Mouse (Mus musculus): ENCODE measurements at regions not wholly inside any gene's neighbourhood (a gene's known extent, or its start where the extent isn't known, plus 50 kb on each side); places are given as distances from the start of the nearest gene placed in this dataset.
"Not testable (repeated sequence)": the region's sequence is repeated elsewhere in the genome, so short reads cannot be mapped to it uniquely, and the experiment has no call there.

GRCm38 (mm10) chr3:21728019-21728418 is 348.4 kb upstream of the Tbl1xr1 start:
- Histone ChIP-seq H3K4me3 (ENCODE audit: control insufficient read depth in 1 of 2, insufficient read depth in 1 of 2, low read depth in 2 of 2, low read length in 2 of 2) (no peak overlapping the region), H3K27ac (ENCODE audit: control insufficient read depth, low read depth, low read length) (no peak overlapping the region), H3K9me3 (replicated peaks; ENCODE audit: insufficient read depth, low read length) (no peaks in the 10 kb centered on the region), H3K79me2 (ENCODE audit: control insufficient read depth, insufficient read depth, low read length, poor library complexity) (no peaks in the 10 kb centered on the region), H3K27me3 (ENCODE audit: control insufficient read depth in 1 of 2, insufficient read depth in 2 of 2, low read length in 2 of 2) (no peaks in the 10 kb centered on the region), H3K4me1 (ENCODE audit: control insufficient read depth in 1 of 2, insufficient read depth in 2 of 2, low read length in 2 of 2) (no peaks in the 10 kb centered on the region), H3K36me3 (ENCODE audit: control insufficient read depth in 1 of 2, insufficient read depth in 2 of 2, low read length in 2 of 2) (no peaks in the 10 kb centered on the region), H3K9ac (ENCODE audit: control insufficient read depth, low read depth, low read length, poor library complexity, severe bottlenecking) (no peak overlapping the region)
- no peak for DNase-seq (ENCODE audit: low read depth, low spot score)
- TF ChIP-seq TAL1 (IDR thresholded peaks at IDR 0.05; ENCODE audit: low read length), result no peak
- no peak for TF ChIP-seq MAX (IDR thresholded peaks at IDR 0.05; ENCODE audit: low read length)
- no peak for TF ChIP-seq POLR2A (IDR thresholded peaks at IDR 0.05; ENCODE audit: control insufficient read depth in 1 of 2, insufficient read depth in 1 of 2, low read depth in 1 of 2, low read length in 2 of 2, poor library complexity in 1 of 2)
- no peak for TF ChIP-seq ZNF384 (IDR thresholded peaks at IDR 0.05; ENCODE audit: low read depth, low read length)
- TF ChIP-seq HCFC1 (IDR thresholded peaks at IDR 0.05; ENCODE audit: low read depth, low read length), result no peak
- TF ChIP-seq MAFK (IDR thresholded peaks at IDR 0.05; ENCODE audit: borderline replicate concordance, low read depth, low read length), result no peak

GRCm38 (mm10) chr3:21729328-21729727 is 347.1 kb upstream of the Tbl1xr1 start:
- TF ChIP-seq USF2 (IDR thresholded peaks at IDR 0.05; ENCODE audit: borderline replicate concordance in 1 of 2, insufficient read depth in 1 of 2, low read depth in 1 of 2, low read length in 2 of 2), result no peak
- no peak for TF ChIP-seq E2F4 (IDR thresholded peaks at IDR 0.05; ENCODE audit: borderline replicate concordance, low read depth, low read length)
- no peak for TF ChIP-seq MEF2A (IDR thresholded peaks at IDR 0.05; ENCODE audit: extremely low read depth, insufficient replicate concordance, low read depth, low read length, poor library complexity, severe bottlenecking)
- TF ChIP-seq NELFE (IDR thresholded peaks at IDR 0.05; ENCODE audit: low read depth, low read length), result no peak
- TF ChIP-seq ZMIZ1 (IDR thresholded peaks at IDR 0.05; ENCODE audit: low read depth, low read length), result no peak
- no peaks in the 10 kb centered on the region for H3K9me3 ChIP-seq (replicated peaks; ENCODE audit: insufficient read depth, low read length)
- H3K36me3 ChIP-seq (ENCODE audit: control insufficient read depth in 1 of 2, insufficient read depth in 2 of 2, low read length in 2 of 2), result no peaks in the 10 kb centered on the region
- no peak overlapping the region for H3K27ac ChIP-seq (ENCODE audit: control insufficient read depth, low read depth, low read length)
- no peak overlapping the region for H3K4me3 ChIP-seq (ENCODE audit: control insufficient read depth in 1 of 2, insufficient read depth in 1 of 2, low read depth in 2 of 2, low read length in 2 of 2)
- DNase-seq (ENCODE audit: low read depth, low spot score), result no peak
- H3K27me3 ChIP-seq (ENCODE audit: control insufficient read depth in 1 of 2, insufficient read depth in 2 of 2, low read length in 2 of 2), result no peaks in the 10 kb centered on the region
- H3K79me2 ChIP-seq (ENCODE audit: control insufficient read depth, insufficient read depth, low read length, poor library complexity), result no peaks in the 10 kb centered on the region
- no peaks in the 10 kb centered on the region for H3K4me1 ChIP-seq (ENCODE audit: control insufficient read depth in 1 of 2, insufficient read depth in 2 of 2, low read length in 2 of 2)
- H3K9ac ChIP-seq (ENCODE audit: control insufficient read depth, low read depth, low read length, poor library complexity, severe bottlenecking), result no peak overlapping the region

GRCm38 (mm10) chr3:21735688-21736087 is 340.8 kb upstream of the Tbl1xr1 start:
- not testable (repeated sequence) for H3K4me1 ChIP-seq (ENCODE audit: control insufficient read depth in 1 of 2, insufficient read depth in 2 of 2, low read length in 2 of 2); H3K27me3 ChIP-seq (ENCODE audit: control insufficient read depth in 1 of 2, insufficient read depth in 2 of 2, low read length in 2 of 2); H3K79me2 ChIP-seq (ENCODE audit: control insufficient read depth, insufficient read depth, low read length, poor library complexity); H3K9me3 ChIP-seq (replicated peaks; ENCODE audit: insufficient read depth, low read length); H3K4me3 ChIP-seq (ENCODE audit: control insufficient read depth in 1 of 2, insufficient read depth in 1 of 2, low read depth in 2 of 2, low read length in 2 of 2); H3K9ac ChIP-seq (ENCODE audit: control insufficient read depth, low read depth, low read length, poor library complexity, severe bottlenecking); H3K36me3 ChIP-seq (ENCODE audit: control insufficient read depth in 1 of 2, insufficient read depth in 2 of 2, low read length in 2 of 2); H3K27ac ChIP-seq (ENCODE audit: control insufficient read depth, low read depth, low read length)
- peak; percentile 65 for DNase-seq (ENCODE audit: low read depth, low spot score)
- TF ChIP-seq EP300 (IDR thresholded peaks at IDR 0.05; ENCODE audit: low read depth in 1 of 2, low read length in 2 of 2) (0 out of 4 replicates have a peak, but pooled peaks of 1 of the 2 experiments have one; percentile 29), E2F4 (IDR thresholded peaks at IDR 0.05; ENCODE audit: borderline replicate concordance, low read depth, low read length) (peak; percentile 41; the same call in 1 of the 2 replicates)

All from MEL (cell line).